Comparison of ENCODE assay signal across 10 mouse cellular contexts in the genomic region with DNA sequence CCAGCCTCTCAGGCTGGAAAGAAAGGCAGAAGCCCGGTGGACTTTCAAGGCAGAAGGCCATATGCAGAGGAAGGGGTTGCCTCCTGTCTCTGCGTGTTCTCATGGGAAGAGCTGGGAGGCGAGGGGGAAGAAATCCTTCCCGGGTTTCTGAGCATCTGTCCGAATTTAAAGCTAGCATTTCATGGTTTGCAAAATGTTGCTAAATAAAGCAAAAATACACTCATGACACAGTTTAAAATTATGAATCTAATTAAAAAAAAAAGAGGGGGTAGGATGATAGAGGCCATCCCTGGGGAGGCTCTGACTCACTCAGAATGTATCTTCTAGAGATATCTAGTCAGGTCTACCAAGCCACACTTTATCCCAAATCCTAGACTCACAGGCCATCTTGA.
A peak's percentile ranks its signal among the peaks of the same experiment; 100 is the strongest.
DNase-seq lines count a peak whose midpoint lies in the region; ATAC-seq and TF ChIP-seq lines count a peak whose summit lies in the region.
"Had no signal": no experiment of that assay in that cellular context is flagged by ENCODE, and none has a peak within 500 bp of the region (broad histone marks: within the 10 kb centered on the region; RNA-seq: fewer than 3 reads in every experiment).

No protein-coding gene starts in this region.

- intact Hi-C loops in gastrocnemius, postnatal 14 days (cut with DNase I; ENCODE audit: low total_unique reads): no loop called here

- H3K27ac ChIP-seq in forebrain, embryonic 13.5 days: peak overlapping the region; percentile 17; the same call in 1 of the 2 replicates
- H3K27ac ChIP-seq in forebrain, embryonic 16.5 days (ENCODE audit: low read length): no peak overlapping the region
- H3K27ac ChIP-seq in kidney, embryonic 16.5 days (ENCODE audit: low read length): peak overlapping the region; percentile 95
- no peak overlapping the region for H3K27ac ChIP-seq in kidney, adult 2 months (ENCODE audit: insufficient read depth, low read depth, low read length)
- peak overlapping the region; percentile 96 for H3K27ac ChIP-seq in limb, embryonic 11.5 days (replicated peaks; ENCODE audit: low read depth, low read length)

- no peak overlapping the region for H3K9ac ChIP-seq in forebrain, embryonic 13.5 days
- no peak overlapping the region for H3K9ac ChIP-seq in forebrain, embryonic 16.5 days (replicated peaks; ENCODE audit: low read depth, low read length)
- peak overlapping the region; percentile 57 for H3K9ac ChIP-seq in kidney, embryonic 16.5 days (replicated peaks; ENCODE audit: low read length)
- 0 out of 2 replicates have a peak overlapping the region, but pooled peaks have one; percentile 13 for H3K9ac ChIP-seq in limb, embryonic 11.5 days (ENCODE audit: low read length)

- no peak overlapping the region for H3K4me3 ChIP-seq in forebrain, embryonic 13.5 days
- H3K4me3 ChIP-seq in forebrain, embryonic 16.5 days (replicated peaks; ENCODE audit: low read length): no peak overlapping the region
- H3K4me3 ChIP-seq in kidney, embryonic 16.5 days (ENCODE audit: low read length): no peak overlapping the region
- no peak overlapping the region for H3K4me3 ChIP-seq in kidney, adult 2 months (ENCODE audit: insufficient read depth, low read depth, low read length)
- no peak overlapping the region for H3K4me3 ChIP-seq in limb, embryonic 11.5 days (ENCODE audit: low read depth, low read length)

- H3K4me2 ChIP-seq in forebrain, embryonic 13.5 days: no peak overlapping the region
- no peak overlapping the region for H3K4me2 ChIP-seq in forebrain, embryonic 16.5 days (ENCODE audit: low read length)
- H3K4me2 ChIP-seq in kidney, embryonic 16.5 days (replicated peaks; ENCODE audit: low read depth, low read length): peak overlapping the region; percentile 41; the same call in 1 of the 2 replicates
- H3K4me2 ChIP-seq in limb, embryonic 11.5 days (ENCODE audit: low read depth, severe bottlenecking): no peak overlapping the region

- no peak for DNase-seq in kidney, adult 2 months
- DNase-seq in brain, adult 2 months (ENCODE audit: low read depth, low spot score): peak; percentile 58
- DNase-seq in limb, embryonic 11.5 days (ENCODE audit: low spot score): no peak
- DNase-seq in adrenal gland, postnatal 4 days (ENCODE audit: low spot score in 2 of 2): no peak
- DNase-seq in gastrocnemius, postnatal 14 days: no peak
- DNase-seq: adrenal gland, postnatal 10 days had no signal

- no peaks in the 10 kb centered on the region for H3K27me3 ChIP-seq in forebrain, embryonic 13.5 days
- no peaks in the 10 kb centered on the region for H3K27me3 ChIP-seq in forebrain, embryonic 16.5 days (replicated peaks; ENCODE audit: control insufficient read depth, insufficient read depth, low read length)
- no peaks in the 10 kb centered on the region for H3K27me3 ChIP-seq in kidney, embryonic 16.5 days (ENCODE audit: insufficient read depth, low read length)
- H3K27me3 ChIP-seq in kidney, adult 2 months (replicated peaks; ENCODE audit: control insufficient read depth, insufficient read depth, low read length): no peaks in the 10 kb centered on the region
- H3K27me3 ChIP-seq in limb, embryonic 11.5 days (ENCODE audit: control insufficient read depth, insufficient read depth, low read length): no peaks in the 10 kb centered on the region

- peaks cover 20% of the 10 kb centered on the region for H3K4me1 ChIP-seq in forebrain, embryonic 13.5 days
- peaks cover 14% of the 10 kb centered on the region for H3K4me1 ChIP-seq in forebrain, embryonic 16.5 days (replicated peaks; ENCODE audit: control insufficient read depth, insufficient read depth, low read length)
- peaks cover 43% of the 10 kb centered on the region for H3K4me1 ChIP-seq in kidney, embryonic 16.5 days (ENCODE audit: insufficient read depth, low read length)
- no peaks in the 10 kb centered on the region for H3K4me1 ChIP-seq in kidney, adult 2 months (ENCODE audit: control insufficient read depth, insufficient read depth, low read length)
- H3K4me1 ChIP-seq in limb, embryonic 11.5 days (ENCODE audit: control insufficient read depth, insufficient read depth, low read length): peaks cover 72% of the 10 kb centered on the region

- no peak for TF ChIP-seq CTCF in kidney, adult 2 months (conservative IDR thresholded peaks at IDR 0.05; ENCODE audit: insufficient read depth, insufficient read length, low read depth, low read length)

- 71% methylated on average over 5 of the region's 5 CpGs for WGBS in forebrain, embryonic 13.5 days
- WGBS in forebrain, embryonic 16.5 days: 69% methylated on average over 5 of the region's 5 CpGs
- 50% methylated on average over 5 of the region's 5 CpGs for WGBS in kidney, embryonic 16.5 days
- 71% methylated on average over 5 of the region's 5 CpGs for WGBS in kidney, adult 2 months
- WGBS in limb, embryonic 11.5 days: 43% methylated on average over 5 of the region's 5 CpGs

- no peaks in the 10 kb centered on the region for H3K36me3 ChIP-seq in forebrain, embryonic 13.5 days (ENCODE audit: poor library complexity, severe bottlenecking)
- H3K36me3 ChIP-seq in forebrain, embryonic 16.5 days (ENCODE audit: control insufficient read depth, insufficient read depth): no peaks in the 10 kb centered on the region
- no peaks in the 10 kb centered on the region for H3K36me3 ChIP-seq in kidney, embryonic 16.5 days (ENCODE audit: insufficient read depth, low read length)
- no peaks in the 10 kb centered on the region for H3K36me3 ChIP-seq in kidney, adult 2 months (ENCODE audit: control insufficient read depth, insufficient read depth, low read length)
- H3K36me3 ChIP-seq in limb, embryonic 11.5 days (ENCODE audit: control insufficient read depth, insufficient read depth, low read length): no peaks in the 10 kb centered on the region

- H3K9me3 ChIP-seq in forebrain, embryonic 13.5 days (replicated peaks): no peaks in the 10 kb centered on the region
- H3K9me3 ChIP-seq in forebrain, embryonic 16.5 days (ENCODE audit: control insufficient read depth, low read length): no peaks in the 10 kb centered on the region
- H3K9me3 ChIP-seq in kidney, embryonic 16.5 days (ENCODE audit: low read length): no peaks in the 10 kb centered on the region
- H3K9me3 ChIP-seq in limb, embryonic 11.5 days (ENCODE audit: control insufficient read depth, low read length): no peaks in the 10 kb centered on the region

- no peak for ATAC-seq in forebrain, embryonic 13.5 days
- no peak for ATAC-seq in forebrain, embryonic 16.5 days
- ATAC-seq in kidney, embryonic 16.5 days (ENCODE audit: low FRiP score, low TSS enrichment): no peak
- no peak for ATAC-seq in limb, embryonic 11.5 days (ENCODE audit: insufficient number of reproducible peaks, low FRiP score, low TSS enrichment, low read depth)
- ATAC-seq: inflammation-experienced regulatory T-cells, adult 6 months had no signal

- no peak for TF ChIP-seq POLR2A in kidney, adult 2 months (IDR thresholded peaks at IDR 0.05; ENCODE audit: low read depth, low read length)

Comparison
In these comparisons a context has a peak if more than half of its experiments do, and no peak if none do; other contexts are left out.
1. H3K27ac ChIP-seq: peak in forebrain, embryonic 13.5 days (single experiment), kidney, embryonic 16.5 days (single experiment) and limb, embryonic 11.5 days (single experiment); none in forebrain, embryonic 16.5 days (single experiment) and kidney, adult 2 months (single experiment).
2. H3K9ac ChIP-seq: peak in kidney, embryonic 16.5 days (single experiment) and limb, embryonic 11.5 days (single experiment); none in forebrain, embryonic 13.5 days (single experiment) and forebrain, embryonic 16.5 days (single experiment).